Mouse (Mus musculus) layer of hippocampus, postnatal 36 days (tissue): ENCODE data around the gene Serpinb1b. TPM values are rescaled to one million over a fixed set of nuclear protein-coding genes. Genes with fewer than 3 reads are reported as not detected.

Experiments used
- DNase-seq, 2 experiments: peaks; one replicate each; pipeline ENCODE4 v3.0.0; 2022
- total RNA-seq, 2 experiments: library from RNA; stranded (reverse); gene quantifications; 2 replicates each; pipeline ENCODE4 v1.2.3; 2021

Serpinb1b gene
- total RNA-seq, 2 experiments from 2014 or later, result 0.66 to 0.72 TPM

DNA sequence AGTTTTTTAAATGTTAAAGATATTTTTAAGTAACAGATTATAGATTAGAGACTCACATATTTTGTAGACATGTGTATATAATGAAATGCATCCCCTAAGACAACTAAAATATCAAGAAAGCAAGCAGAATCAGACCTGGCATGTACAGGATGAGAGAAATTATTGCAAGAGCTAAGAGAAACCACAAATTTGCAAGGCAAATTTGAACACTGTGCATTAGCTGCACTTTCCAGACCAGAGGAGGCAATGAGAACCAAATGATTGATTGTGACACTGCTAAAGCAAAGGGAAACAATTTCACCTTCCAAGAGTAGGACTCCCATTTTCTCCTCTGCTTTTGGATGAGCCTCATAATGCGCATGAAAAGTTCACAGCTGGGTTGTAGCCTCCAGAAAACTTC, 17.2 kb downstream of the Serpinb1b start:
- no peak for DNase-seq

DNA sequence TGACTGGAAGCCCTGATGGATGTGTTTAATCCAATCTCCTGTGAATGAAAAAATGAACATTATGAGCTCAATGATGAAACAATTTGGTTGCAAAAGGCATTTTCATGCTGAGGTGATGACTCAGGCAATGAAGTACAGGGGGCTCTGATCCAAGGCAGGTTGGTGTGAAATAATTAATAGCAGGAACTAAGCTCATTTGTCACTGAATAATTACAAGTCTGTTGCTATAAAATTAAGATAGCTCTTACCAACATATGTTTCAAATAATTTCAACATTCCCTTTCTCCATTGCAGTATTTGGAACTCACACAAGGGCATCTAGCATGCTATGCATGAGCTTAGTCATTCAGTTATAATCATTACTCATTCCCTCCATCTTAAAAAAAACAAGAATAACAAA, 27.3 kb downstream of the Serpinb1b start:
- no peak for DNase-seq

- no peak for DNase-seq
Measured at GRCm38 (mm10) chr13:33113054-33113453, 34.7 kb downstream of the Serpinb1b start.

DNA sequence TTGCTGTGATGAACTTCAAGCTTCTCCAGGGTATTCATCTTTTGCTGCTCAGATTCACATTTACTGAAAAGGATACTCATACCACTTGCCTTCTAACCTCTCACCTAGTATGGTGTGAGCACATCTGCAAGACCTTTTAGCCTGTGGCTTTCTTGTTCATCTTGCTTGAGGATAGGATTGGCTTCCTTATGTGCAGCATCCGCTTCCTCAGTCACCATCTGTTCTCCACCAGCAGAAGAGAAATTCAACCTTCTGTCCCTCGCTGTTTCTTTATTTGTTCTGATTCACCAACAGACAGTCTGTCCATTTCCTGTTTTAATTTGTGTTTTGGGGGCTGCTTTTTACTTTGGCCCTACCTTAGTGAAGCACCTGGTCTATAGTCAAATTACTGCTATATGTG, 59.3 kb downstream of the Serpinb1b start:
- peak in 1 of 2 experiments; percentile 8 for DNase-seq

DNA sequence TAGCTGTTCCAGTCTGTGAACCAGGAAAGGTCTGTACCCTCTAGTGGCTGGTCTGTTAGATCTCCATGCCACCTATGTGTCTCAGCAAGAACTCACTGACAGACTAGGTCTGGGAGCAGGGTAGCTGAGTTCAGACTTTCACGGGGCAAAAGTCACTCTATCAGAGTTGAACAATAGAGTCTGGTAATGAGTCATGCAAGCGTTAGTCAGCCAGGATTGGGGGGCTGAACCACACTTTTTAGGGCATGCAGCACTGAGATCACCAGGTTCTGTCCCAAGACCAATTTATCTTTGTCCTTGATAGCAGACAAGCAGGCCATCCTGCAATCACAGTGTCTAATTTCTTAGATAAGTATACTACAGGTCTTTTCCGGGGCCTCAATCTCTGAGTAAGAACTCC, 63.1 kb downstream of the Serpinb1b start:
- no peak for DNase-seq

Other genes with a start within 250 kb of the Serpinb1b start
- 1 to 10 TPM; 3.4 to 4.4 TPM for gene Serpinb1a, start 227.4 kb upstream of the Serpinb1b start, total RNA-seq
- gene Serpinb1c, start 180.4 kb upstream of the Serpinb1b start, total RNA-seq, result under 1 TPM in 1 of 2 experiments, not detected in 1; 0.40 TPM
- gene Serpinb6b, start 113.4 kb upstream of the Serpinb1b start, total RNA-seq, result 1 to 10 TPM in 1 of 2 experiments, under 1 TPM in 1; 0.67 to 2.1 TPM
- 1 to 10 TPM; 5.9 to 6.1 TPM for gene Serpinb9, start 75.3 kb upstream of the Serpinb1b start, total RNA-seq
- not detected for gene Serpinb9b, start 51.2 kb upstream of the Serpinb1b start, total RNA-seq
- not detected for gene Serpinb9c, start 81.2 kb downstream of the Serpinb1b start, total RNA-seq
- gene Serpinb9d, start 114.4 kb downstream of the Serpinb1b start, total RNA-seq, result not detected
- gene Serpinb9e, start 171.0 kb downstream of the Serpinb1b start, total RNA-seq, result not detected
- not detected for gene Serpinb9f, start 245.5 kb downstream of the Serpinb1b start, total RNA-seq